Mouse (Mus musculus): ENCODE measurements at regions not wholly inside any gene's neighbourhood (a gene's known extent, or its start where the extent isn't known, plus 50 kb on each side); places are given as distances from the start of the nearest gene placed in this dataset.

DNA sequence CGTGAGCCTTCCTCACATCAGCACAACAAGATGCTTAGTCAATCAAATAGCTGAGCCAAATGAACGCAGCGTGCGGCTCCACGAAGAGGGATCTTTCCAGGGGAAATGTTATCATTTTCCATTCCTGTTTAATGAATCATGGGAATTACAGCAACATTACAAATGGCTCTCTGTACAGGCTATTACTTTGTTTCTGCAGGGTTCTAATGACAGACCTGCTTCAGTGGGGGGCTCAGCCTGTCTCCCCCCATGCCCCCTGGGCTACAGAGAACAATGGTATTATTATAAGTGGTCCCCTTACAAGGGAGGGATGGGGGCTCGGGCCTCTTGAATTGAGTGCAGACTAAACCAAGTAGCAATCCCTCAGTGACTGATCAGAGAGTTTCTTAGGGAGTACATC, 144.3 kb upstream of the Csf3r start:
- no peak for DNase-seq (ENCODE audit: low read depth, low spot score)

GRCm38 (mm10) chr4:125882531-125882930, 141.8 kb upstream of the Csf3r start:
- no peak for DNase-seq (ENCODE audit: low read depth, low spot score)

- no peak for DNase-seq (ENCODE audit: low read depth, low spot score)
Observed at GRCm38 (mm10) chr4:125890510-125890909, 133.8 kb upstream of the Csf3r start.

- no peak for DNase-seq (ENCODE audit: low read depth, low spot score)
Observed at GRCm38 (mm10) chr4:125893139-125893538, 131.2 kb upstream of the Csf3r start.

DNA sequence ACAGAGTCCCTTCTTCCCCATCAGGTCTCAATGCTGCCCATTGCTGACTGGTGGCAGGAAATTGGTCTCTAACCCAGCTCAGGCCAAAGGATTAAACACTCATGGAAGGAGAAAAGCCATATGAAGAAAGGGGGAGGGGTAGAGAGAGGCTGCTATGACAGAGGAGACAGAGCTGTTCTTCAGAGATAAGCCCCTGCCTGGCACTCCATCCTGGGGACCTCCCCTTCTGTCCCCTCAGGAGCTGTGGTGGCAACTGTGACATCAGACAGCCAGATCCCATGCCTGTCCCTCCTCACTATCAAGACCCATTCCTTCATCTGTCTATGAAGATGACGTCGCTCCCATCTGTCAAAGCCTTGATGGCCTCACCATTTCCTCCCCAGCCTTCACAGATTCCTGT, 126.6 kb upstream of the Csf3r start:
- DNase-seq (ENCODE audit: low read depth, low spot score) = no peak

DNA sequence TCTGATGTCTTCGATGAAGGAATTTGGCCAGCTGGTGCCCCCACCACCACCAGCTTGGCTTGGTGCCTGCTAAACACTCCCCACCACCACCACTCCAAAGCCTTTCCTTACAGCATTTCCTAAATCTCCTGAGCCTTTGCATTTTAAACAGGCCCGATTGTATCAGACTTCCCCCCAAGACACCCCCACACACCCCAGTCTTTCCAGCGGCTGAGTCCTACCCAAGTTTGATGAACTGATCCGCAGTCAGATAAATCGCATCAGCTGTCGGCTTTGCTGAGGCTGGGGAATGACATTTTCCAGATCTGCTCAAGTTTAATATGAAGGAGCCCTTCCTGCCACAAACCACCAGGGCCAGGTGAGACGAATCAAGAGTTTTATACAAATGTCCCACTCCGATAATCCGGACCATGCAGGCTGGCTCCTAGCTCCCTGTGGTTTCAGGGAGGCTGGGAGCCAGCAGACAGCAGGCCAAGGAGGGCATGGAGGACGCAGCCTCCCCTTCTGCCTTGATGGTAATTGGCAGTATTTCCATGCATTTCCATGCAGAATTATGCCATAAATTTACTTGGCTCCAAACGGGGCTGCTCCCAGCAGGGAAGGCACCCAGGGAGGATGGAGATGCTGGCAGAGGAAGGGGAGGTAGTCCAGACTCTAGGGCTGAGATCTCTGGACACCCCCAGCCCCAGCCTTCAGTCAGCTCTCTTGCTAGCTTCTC, 125.6 kb upstream of the Csf3r start:
- DNase-seq (ENCODE audit: low read depth, low spot score) = no peak

GRCm38 (mm10) chr4:125901546-125902276, 122.6 kb upstream of the Csf3r start:
- no peak for DNase-seq (ENCODE audit: low read depth, low spot score)

GRCm38 (mm10) chr4:125906296-125906695, 118.1 kb upstream of the Csf3r start:
- DNase-seq (ENCODE audit: low read depth, low spot score) = no peak

DNA sequence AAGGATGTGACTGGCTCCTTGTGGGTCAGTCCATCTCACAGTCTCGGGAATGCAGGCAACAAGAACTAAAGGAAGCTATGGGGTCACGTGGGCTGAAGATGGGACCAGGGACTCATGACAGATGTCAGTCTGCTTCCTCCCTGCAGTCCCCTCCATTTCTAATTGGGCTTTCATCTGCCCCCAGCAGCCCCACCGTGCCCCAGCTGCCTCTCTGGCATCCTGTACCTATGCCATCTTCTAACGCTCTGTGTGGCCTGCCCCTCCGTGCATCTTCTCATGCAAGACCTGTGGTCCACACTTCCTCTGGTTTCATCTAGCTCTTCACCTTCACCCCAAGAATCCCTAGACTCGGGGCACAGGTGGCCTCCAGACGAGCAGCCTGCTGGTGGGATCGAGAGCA, 115.4 kb upstream of the Csf3r start:
- no peak for DNase-seq (ENCODE audit: low read depth, low spot score)

- DNase-seq (ENCODE audit: low read depth, low spot score) = peak; percentile 57
Observed at GRCm38 (mm10) chr4:125911541-125912270, 112.6 kb upstream of the Csf3r start.

- peak; percentile 67 for DNase-seq (ENCODE audit: low read depth, low spot score)
Observed at GRCm38 (mm10) chr4:125912444-125913049, 111.8 kb upstream of the Csf3r start.

DNA sequence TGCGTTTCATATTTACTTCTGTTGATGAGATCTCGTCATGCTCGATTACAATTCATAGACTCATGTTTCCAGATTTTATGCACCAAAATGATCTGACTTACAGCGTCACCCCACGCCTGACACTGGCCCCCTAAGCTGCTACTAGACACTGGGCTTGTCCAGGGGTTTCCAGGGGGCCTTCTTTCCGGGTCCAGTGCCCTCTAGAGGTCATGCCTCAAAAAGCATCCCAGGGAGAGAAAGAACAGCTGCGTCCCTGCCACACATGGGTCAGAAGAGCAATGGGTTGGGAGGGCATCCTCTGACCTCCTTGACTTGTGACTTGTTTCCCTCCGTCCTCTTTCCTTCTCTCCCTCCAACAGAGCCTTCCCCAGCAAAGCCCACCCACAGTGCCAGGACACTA, 109.2 kb upstream of the Csf3r start:
- DNase-seq (ENCODE audit: low read depth, low spot score) = no peak

- no peak for DNase-seq (ENCODE audit: low read depth, low spot score)
Observed at GRCm38 (mm10) chr4:125917210-125917609, 107.1 kb upstream of the Csf3r start.

- peak; percentile 70 for DNase-seq (ENCODE audit: low read depth, low spot score)
Observed at GRCm38 (mm10) chr4:125921550-125922316, 102.6 kb upstream of the Csf3r start.

DNA sequence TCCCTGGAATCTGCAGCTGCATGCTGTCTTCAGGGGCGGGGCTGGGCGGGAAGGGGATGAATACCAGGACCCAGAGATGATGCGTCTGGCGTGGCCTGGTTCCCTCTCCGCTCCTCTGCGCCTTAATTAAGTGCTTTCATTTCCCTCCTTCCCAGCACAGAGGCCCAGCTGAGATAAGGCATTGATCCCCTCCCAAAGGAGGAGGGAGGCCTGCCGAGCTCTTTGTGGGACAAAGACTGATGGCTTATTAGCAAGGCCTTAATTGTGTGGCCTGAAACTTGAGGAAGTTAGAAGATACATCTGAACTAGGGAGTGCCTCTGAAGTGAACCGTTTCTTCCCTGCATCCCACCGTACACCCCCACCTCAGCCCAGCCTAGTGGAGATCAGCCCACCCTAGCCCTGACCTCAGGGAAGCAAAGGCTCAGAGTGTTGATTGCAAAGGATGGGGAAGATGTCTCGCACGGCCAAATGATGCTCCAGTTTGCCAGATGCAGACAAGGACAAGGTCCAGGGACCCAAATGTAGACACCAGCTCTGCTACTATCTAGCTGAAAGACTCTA, 102.0 kb upstream of the Csf3r start:
- DNase-seq (ENCODE audit: low read depth, low spot score) = no peak

GRCm38 (mm10) chr4:125923225-125923624, 101.1 kb upstream of the Csf3r start:
- no peak for DNase-seq (ENCODE audit: low read depth, low spot score)

DNA sequence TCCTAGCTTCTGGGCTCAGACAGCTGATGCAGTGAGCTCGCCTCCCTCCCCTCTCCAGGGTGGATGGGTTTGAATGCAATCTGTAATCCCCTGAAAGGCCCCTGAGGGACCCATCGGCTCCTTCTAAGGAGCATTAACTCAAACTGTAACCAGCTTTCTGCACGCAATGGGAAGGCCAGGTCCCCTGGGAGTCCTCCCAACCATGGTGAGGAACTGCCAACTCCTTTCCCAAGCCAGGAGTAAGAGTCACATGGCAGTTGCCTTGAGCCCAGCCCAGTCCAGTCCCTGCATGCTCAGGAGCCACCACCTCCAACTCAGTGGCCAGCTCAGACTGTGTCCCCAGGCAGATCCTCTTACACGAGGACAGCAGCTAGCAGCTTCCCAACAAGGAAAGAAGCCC, 96.2 kb upstream of the Csf3r start:
- DNase-seq (ENCODE audit: low read depth, low spot score) = no peak

GRCm38 (mm10) chr4:125929122-125929772, 95.1 kb upstream of the Csf3r start:
- DNase-seq (ENCODE audit: low read depth, low spot score) = no peak

DNA sequence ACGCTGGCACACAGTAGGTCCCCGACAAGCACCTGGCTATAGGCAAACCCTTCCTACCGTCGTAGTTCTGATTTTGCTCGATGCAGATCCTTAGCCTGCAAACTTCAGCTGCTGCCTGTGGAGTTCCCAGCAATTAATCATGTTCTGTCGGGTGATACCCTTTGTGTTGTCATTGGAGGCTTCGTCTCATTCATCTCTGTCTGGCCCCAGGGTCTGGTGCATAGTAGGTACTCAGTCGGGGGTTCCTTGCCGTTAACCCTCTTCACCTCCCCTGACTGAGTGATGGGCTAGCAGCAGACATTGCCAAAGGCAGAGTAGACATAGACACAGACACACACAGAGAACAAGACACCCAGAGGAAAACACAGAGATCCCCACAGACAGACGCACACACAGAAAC, 93.6 kb upstream of the Csf3r start:
- no peak for DNase-seq (ENCODE audit: low read depth, low spot score)

DNA sequence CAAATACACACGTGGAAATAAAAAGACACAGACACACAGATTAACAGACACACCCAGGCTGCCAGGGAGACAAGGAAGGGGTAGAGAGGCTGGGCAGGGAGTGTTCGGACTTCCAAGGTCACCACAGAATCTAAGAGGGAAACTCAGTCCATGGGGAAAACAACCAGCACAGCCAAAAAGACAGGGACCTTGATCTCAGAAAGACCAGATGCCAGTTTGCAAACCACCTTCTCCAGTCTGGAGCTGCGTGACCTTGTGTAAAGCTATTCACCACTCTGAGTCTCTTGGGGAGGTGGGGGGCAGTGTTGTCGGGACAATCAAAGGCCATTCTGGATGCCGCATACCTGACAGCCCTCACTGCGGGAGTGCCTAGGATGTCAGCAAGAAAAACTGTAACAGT, 93.0 kb upstream of the Csf3r start:
- DNase-seq (ENCODE audit: low read depth, low spot score) = no peak
